Mouse (Mus musculus): ENCODE data around the gene Lmx1b.

The Lmx1b gene

GRCm38 (mm10) chr2:33582457-33583060, 57.8 kb downstream of the Lmx1b start:
- ATAC-seq (ENCODE audit: low TSS enrichment), result no peak

DNA sequence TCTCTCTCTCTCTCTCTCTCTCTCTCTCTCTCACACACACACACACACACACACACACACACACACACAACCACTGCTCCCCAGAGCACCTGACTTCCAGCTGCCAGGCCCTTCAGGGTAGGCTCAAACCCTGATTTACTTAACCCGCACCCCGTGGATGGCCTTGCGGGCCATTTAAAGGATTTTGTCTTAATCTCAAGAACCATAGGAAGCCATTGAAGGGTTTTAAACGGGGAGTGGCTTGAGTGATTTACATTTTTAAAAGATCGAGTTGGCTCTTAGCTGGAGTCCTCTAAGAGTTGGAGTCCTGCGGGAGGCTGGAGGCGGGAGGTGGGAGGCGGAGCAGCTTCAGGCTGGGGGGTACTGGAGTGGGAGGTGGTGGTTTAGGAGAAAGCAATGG, 58.4 kb downstream of the Lmx1b start:
- no peak for ATAC-seq (ENCODE audit: low TSS enrichment)

GRCm38 (mm10) chr2:33581449-33581777, 58.9 kb downstream of the Lmx1b start:
- no peak for ATAC-seq (ENCODE audit: low TSS enrichment)

- no peak for ATAC-seq (ENCODE audit: low TSS enrichment)
These were observed 59.4 kb downstream of the Lmx1b start for GRCm38 (mm10) chr2:33580697-33581448.

DNA sequence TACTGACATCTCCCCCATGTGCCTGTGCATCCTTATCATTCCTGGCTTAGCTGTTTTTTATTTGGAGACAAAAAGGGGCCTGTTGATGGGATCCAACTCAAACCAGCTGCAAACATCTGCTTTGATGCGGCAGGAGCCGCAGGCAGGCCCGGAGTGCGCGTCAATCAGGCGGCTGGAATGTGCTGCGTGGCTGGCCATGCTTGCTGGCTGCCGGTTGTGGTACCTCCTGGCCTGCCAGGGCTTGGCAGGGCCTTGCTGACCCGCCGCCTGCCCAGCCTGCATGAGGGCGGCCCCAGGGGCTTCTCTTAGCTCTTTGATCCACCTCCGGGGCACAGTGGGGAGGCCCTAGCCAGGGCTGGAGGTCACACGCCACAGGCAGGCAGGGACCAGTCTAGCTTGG, 64.9 kb downstream of the Lmx1b start:
- no peak for ATAC-seq (ENCODE audit: low TSS enrichment)

- no peak for ATAC-seq (ENCODE audit: low TSS enrichment)
These were observed 67.2 kb downstream of the Lmx1b start for GRCm38 (mm10) chr2:33573075-33573474.

- ATAC-seq (ENCODE audit: low TSS enrichment), result no peak
These were observed 69.0 kb downstream of the Lmx1b start for GRCm38 (mm10) chr2:33571219-33571824.

- no peak for ATAC-seq (ENCODE audit: low TSS enrichment)
These were observed 70.6 kb downstream of the Lmx1b start for GRCm38 (mm10) chr2:33569698-33570097.

GRCm38 (mm10) chr2:33569240-33569639, 71.1 kb downstream of the Lmx1b start:
- no peak; the same call in 1 of the 2 replicates for ATAC-seq (ENCODE audit: low TSS enrichment)

- ATAC-seq (ENCODE audit: low TSS enrichment), result no peak
These were observed 74.4 kb downstream of the Lmx1b start for GRCm38 (mm10) chr2:33565886-33566285.

DNA sequence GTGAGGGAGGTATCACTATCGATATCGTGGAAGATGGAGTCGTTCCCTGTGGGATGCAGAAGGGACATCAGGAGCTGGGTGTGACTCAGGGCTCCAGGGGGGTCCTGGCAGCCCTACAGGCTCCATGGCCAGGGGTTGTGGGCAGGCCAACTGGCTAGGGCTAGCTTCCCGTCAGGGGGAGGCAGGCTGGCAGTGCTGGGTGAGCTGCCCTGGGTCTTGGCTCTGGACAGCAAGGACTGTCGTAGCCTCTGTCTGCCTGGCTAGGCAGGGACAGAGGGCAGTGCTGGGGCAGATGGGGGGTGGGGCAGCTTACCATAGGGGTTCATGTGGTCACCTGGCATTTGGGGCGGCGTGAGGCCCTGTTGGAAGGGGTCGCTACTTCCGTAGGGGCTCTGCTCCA, 75.6 kb downstream of the Lmx1b start:
- ATAC-seq (ENCODE audit: low TSS enrichment), result no peak

GRCm38 (mm10) chr2:33559752-33560151, 80.6 kb downstream of the Lmx1b start:
- peak; percentile 69 for ATAC-seq (ENCODE audit: low TSS enrichment)

DNA sequence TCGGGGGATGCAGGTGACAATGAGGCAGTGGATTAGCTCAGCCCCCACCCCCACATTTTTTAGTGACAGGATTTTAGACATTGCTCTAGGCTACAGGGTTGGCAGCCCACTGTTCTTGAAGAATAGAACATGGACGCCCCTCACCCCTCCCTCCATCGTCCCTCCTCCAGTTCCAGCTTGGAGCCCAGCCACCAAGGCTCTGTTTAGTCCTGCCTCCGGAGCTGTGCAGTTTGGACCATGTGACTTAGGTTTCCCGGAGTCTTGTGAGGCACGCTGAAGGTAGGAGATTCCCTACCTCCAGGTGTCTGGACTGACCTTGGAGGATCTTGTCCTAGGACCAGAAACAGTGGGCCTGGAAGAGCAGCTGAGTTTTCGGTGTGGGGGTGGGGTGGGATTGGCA, 81.0 kb downstream of the Lmx1b start:
- peak; percentile 51 for ATAC-seq (ENCODE audit: low TSS enrichment)

- ATAC-seq (ENCODE audit: low TSS enrichment), result peak; percentile 48
These were observed 82.1 kb downstream of the Lmx1b start for GRCm38 (mm10) chr2:33558233-33558632.

DNA sequence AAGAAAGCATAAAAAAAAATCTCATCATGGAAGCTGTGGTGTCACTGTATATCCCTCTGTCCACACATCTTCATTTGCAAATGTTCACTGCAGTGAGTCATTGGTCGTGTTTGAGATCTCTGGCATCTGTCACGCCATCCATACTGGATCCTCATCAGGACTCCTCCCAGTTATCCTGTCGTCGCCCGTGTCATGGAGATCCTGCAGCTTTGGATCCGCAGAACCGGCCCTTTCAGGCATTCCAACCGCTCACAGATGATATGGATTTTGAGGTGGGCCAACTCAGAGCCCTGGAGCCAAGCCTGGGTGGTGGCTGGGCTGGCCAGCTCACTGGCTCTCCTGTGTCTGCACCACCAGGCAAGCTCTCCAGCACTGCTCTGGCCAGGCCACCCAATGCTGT, 84.7 kb downstream of the Lmx1b start:
- no peak for ATAC-seq (ENCODE audit: low TSS enrichment)

- ATAC-seq (ENCODE audit: low TSS enrichment), result no peak
These were observed 87.6 kb downstream of the Lmx1b start for GRCm38 (mm10) chr2:33552672-33553071.

DNA sequence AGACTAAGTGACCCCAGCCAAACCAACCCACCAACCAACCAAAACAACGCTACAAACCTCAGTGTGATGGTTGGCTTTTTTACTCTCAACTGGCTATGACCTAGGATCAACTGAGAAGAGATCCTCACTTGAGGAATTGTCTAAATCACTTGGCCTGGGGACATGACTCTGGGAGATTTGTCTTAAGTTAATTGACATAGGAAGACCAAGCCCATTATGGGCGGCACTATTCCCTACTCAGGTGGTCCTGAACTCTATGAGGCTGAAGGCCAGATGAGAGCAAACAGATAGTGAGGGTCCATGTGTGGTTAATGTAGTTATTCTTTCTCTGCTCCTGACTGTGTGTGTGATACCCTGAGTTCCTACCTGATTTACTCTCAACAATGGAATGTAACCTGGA, 92.7 kb downstream of the Lmx1b start:
- ATAC-seq (ENCODE audit: low TSS enrichment), result no peak

DNA sequence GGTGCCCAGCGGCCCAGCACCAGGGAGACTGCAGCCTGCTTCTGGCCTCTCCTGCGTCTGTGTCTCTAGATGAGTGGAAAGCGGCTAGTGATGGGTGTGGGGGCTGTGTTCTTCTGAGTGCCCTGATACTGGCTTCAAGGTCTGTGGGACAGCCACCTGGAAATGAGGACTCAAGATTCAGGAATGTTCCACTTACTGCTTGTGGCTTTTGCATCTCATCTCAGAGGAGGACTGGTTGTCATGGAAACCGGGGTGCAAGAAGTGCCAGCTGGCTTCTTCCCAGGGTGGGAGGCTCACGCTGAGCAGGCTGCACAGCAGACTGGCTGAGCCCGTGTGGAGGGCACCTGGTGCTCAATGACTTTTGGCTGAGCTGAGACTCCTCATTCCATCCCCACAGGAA, 93.4 kb downstream of the Lmx1b start:
- ATAC-seq (ENCODE audit: low TSS enrichment), result peak; percentile 64

GRCm38 (mm10) chr2:33546051-33546450, 94.3 kb downstream of the Lmx1b start:
- ATAC-seq (ENCODE audit: low TSS enrichment), result no peak

DNA sequence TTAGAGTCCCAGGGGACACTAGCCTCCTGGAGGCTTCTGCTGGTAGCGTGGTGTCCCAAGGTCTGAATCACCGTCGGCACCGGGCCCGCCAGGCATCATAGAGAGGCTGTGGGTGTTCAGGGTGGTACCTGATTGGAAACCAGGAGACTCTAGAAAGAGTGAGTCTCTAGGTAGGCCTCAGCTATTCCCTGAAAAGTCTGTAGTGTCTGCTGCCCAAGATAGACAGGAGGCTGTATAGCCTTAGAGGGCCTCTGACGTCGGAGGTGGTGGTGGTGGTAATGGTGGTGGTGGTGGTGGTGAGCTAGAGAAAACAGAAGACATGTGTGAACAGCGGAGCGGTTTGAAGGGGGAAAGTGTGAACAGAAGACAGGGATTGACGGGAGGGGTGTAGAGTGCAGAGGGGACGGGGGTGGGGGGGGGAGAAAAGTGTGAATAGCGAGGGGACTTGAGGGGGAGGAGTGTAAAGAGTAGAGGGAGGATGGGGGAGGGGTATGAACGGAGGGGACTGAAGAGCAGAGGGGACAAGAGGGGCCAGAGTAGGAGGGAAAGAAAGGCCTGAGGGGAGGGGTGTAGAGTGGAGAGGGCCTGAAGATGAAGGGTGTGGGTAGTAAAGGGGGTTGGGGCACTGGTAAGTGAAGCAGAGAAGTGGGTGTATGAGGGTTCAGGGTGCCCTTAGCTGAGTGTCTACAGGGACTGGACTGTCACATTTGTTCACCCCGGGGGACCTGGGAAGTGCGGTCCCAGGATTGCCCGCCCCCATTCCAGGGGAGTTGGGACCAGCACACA, 95.3 kb downstream of the Lmx1b start:
- ATAC-seq (ENCODE audit: low TSS enrichment), result no peak; the same call in 1 of the 2 replicates

GRCm38 (mm10) chr2:33544203-33544762, 96.0 kb downstream of the Lmx1b start:
- ATAC-seq (ENCODE audit: low TSS enrichment), result no peak
